In the genomic region with DNA sequence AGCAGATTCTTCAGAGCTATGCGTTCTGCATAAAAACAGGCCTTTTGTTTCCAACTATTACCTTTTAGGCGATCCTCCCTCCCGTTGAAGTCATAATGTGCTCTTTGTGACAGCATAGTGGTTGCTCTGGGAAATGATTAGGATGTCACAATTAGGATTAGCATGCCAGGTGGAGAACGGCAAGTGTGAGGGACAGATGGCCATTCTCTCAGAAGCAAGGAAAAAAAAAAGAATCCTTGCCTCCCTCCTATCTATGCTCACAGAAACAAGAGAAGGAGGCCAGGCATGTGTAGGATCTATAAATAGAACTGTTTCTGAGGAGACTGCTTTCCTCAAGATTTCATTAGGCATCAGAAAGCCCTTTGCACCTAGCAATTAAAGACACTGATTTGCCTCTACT, we compare ENCODE assay signal across 11 mouse cellular contexts.
DNase-seq lines count a peak whose midpoint lies in the region; ATAC-seq and TF ChIP-seq lines count a peak whose summit lies in the region.
"Had no signal": no experiment of that assay in that cellular context is flagged by ENCODE, and none has a peak within 500 bp of the region (broad histone marks: within the 10 kb centered on the region; RNA-seq: fewer than 3 reads in every experiment).

No protein-coding gene starts in this region.

- no peak for DNase-seq in left cerebral cortex, adult 2 months (ENCODE audit: extremely low spot score in 1 of 2, low spot score in 2 of 2)
- no peak for DNase-seq in left cerebral cortex, postnatal 36 days (ENCODE audit: low spot score in 2 of 2)
- DNase-seq in cerebellum, adult 2 months, result peak; percentile 54 to 84
- no peak for DNase-seq in adrenal gland, adult 2 months
- DNase-seq in embryonic facial prominence, embryonic 10.5 days (ENCODE audit: low spot score), result no peak
- no peak for DNase-seq in adrenal gland, postnatal 10 days
- DNase-seq: kidney, adult 2 months; liver had no signal

- H3K4me1 ChIP-seq in cerebellum, adult 2 months (ENCODE audit: control insufficient read depth, insufficient read depth, low read length), result peaks cover 13% of the 10 kb centered on the region; the same call in 1 of the 2 replicates
- H3K4me1 ChIP-seq in forebrain, embryonic 13.5 days, result peaks cover 28% of the 10 kb centered on the region
- H3K4me1 ChIP-seq in midbrain, embryonic 15.5 days, result peaks cover 13% of the 10 kb centered on the region
- no peaks in the 10 kb centered on the region for H3K4me1 ChIP-seq in embryonic facial prominence, embryonic 10.5 days
- H3K4me1 ChIP-seq: embryonic facial prominence, embryonic 13.5 days had no signal

- H3K9me3 ChIP-seq in forebrain, embryonic 13.5 days (replicated peaks), result no peaks in the 10 kb centered on the region
- no peaks in the 10 kb centered on the region for H3K9me3 ChIP-seq in midbrain, embryonic 15.5 days
- H3K9me3 ChIP-seq in embryonic facial prominence, embryonic 10.5 days, result no peaks in the 10 kb centered on the region
- H3K9me3 ChIP-seq: embryonic facial prominence, embryonic 13.5 days had no signal

- no peak overlapping the region for H3K4me3 ChIP-seq in left cerebral cortex, adult 2 months
- H3K4me3 ChIP-seq in cerebellum, adult 2 months (replicated peaks; ENCODE audit: insufficient read depth, low read depth, low read length), result no peak overlapping the region
- H3K4me3 ChIP-seq in forebrain, embryonic 13.5 days, result no peak overlapping the region
- H3K4me3 ChIP-seq in midbrain, embryonic 15.5 days, result no peak overlapping the region
- H3K4me3 ChIP-seq in embryonic facial prominence, embryonic 10.5 days, result no peak overlapping the region
- H3K4me3 ChIP-seq: embryonic facial prominence, embryonic 13.5 days had no signal

- intact Hi-C loops in left cerebral cortex, adult 2 months (cut with DNase I), result loop anchor here (5.0 kb wide), 1 partner anchor 231 kb away; a partner anchor contains a TSS
- intact Hi-C loops in left cerebral cortex, postnatal 36 days (cut with DNase I), result no loop called here

- H3K27me3 ChIP-seq in cerebellum, adult 2 months (ENCODE audit: control insufficient read depth, insufficient read depth, low read length), result no peaks in the 10 kb centered on the region
- no peaks in the 10 kb centered on the region for H3K27me3 ChIP-seq in forebrain, embryonic 13.5 days
- H3K27me3 ChIP-seq in midbrain, embryonic 15.5 days (replicated peaks), result no peaks in the 10 kb centered on the region
- H3K27me3 ChIP-seq in embryonic facial prominence, embryonic 10.5 days (replicated peaks; ENCODE audit: low read depth, poor library complexity, severe bottlenecking), result no peaks in the 10 kb centered on the region
- H3K27me3 ChIP-seq: embryonic facial prominence, embryonic 13.5 days had no signal

- peak; percentile 62 for ATAC-seq in forebrain, embryonic 13.5 days
- ATAC-seq in midbrain, embryonic 15.5 days (replicated peaks), result no peak

- no peak overlapping the region for H3K4me2 ChIP-seq in forebrain, embryonic 13.5 days
- no peak overlapping the region for H3K4me2 ChIP-seq in midbrain, embryonic 15.5 days
- H3K4me2 ChIP-seq: embryonic facial prominence, embryonic 13.5 days had no signal

- no peak for TF ChIP-seq POLR2A in cerebellum, adult 2 months (IDR thresholded peaks at IDR 0.05; ENCODE audit: borderline replicate concordance, insufficient read depth, low read length)

- no peak for TF ChIP-seq CTCF in left cerebral cortex, adult 2 months (IDR thresholded peaks at IDR 0.05)
- no peak for TF ChIP-seq CTCF in cerebellum, adult 2 months (IDR thresholded peaks at IDR 0.05; ENCODE audit: borderline replicate concordance, insufficient read depth, low read depth, low read length)

- WGBS in cerebellum, adult 2 months, result 6% methylated on average over 4 of the region's 4 CpGs
- 24% methylated on average over 4 of the region's 4 CpGs for WGBS in forebrain, embryonic 13.5 days
- 14% methylated on average over 4 of the region's 4 CpGs for WGBS in midbrain, embryonic 15.5 days
- 79% methylated on average over 4 of the region's 4 CpGs for WGBS in embryonic facial prominence, embryonic 10.5 days

- no peak overlapping the region for H3K9ac ChIP-seq in forebrain, embryonic 13.5 days
- no peak overlapping the region for H3K9ac ChIP-seq in midbrain, embryonic 15.5 days
- H3K9ac ChIP-seq: embryonic facial prominence, embryonic 13.5 days had no signal

- peak overlapping the region; percentile 40; the same call in 1 of the 2 replicates for H3K27ac ChIP-seq in left cerebral cortex, adult 2 months
- H3K27ac ChIP-seq in cerebellum, adult 2 months (ENCODE audit: insufficient read depth, low read length), result no peak overlapping the region
- peak overlapping the region; percentile 85 for H3K27ac ChIP-seq in forebrain, embryonic 13.5 days
- H3K27ac ChIP-seq in midbrain, embryonic 15.5 days, result peak overlapping the region; percentile 62
- no peak overlapping the region for H3K27ac ChIP-seq in embryonic facial prominence, embryonic 10.5 days (replicated peaks)
- H3K27ac ChIP-seq: embryonic facial prominence, embryonic 13.5 days had no signal

- H3K36me3 ChIP-seq in forebrain, embryonic 13.5 days (ENCODE audit: poor library complexity, severe bottlenecking), result no peaks in the 10 kb centered on the region
- no peaks in the 10 kb centered on the region for H3K36me3 ChIP-seq in midbrain, embryonic 15.5 days (replicated peaks)
- no peaks in the 10 kb centered on the region for H3K36me3 ChIP-seq in embryonic facial prominence, embryonic 10.5 days (replicated peaks)
- H3K36me3 ChIP-seq: embryonic facial prominence, embryonic 13.5 days had no signal

Comparison
In these comparisons a context has a peak if more than half of its experiments do, and no peak if none do; other contexts are left out.
1. DNase-seq: peak in cerebellum, adult 2 months (2 of 2); none in left cerebral cortex, adult 2 months (0 of 2), left cerebral cortex, postnatal 36 days (0 of 2), adrenal gland, adult 2 months (single experiment), embryonic facial prominence, embryonic 10.5 days (single experiment) and adrenal gland, postnatal 10 days (single experiment).
2. H3K27ac ChIP-seq: peak in left cerebral cortex, adult 2 months (single experiment), forebrain, embryonic 13.5 days (single experiment) and midbrain, embryonic 15.5 days (single experiment); none in cerebellum, adult 2 months (single experiment) and embryonic facial prominence, embryonic 10.5 days (single experiment).